Mouse (Mus musculus) telencephalon, adult 2 months (tissue): Measurements from ENCODE around the gene Btbd35f4.
"Not testable (repeated sequence)": the region's sequence is repeated elsewhere in the genome, so short reads cannot be mapped to it uniquely, and the experiment has no call there.

Experiments used
- DNase-seq: peaks from one replicate; pipeline ENCODE4 v3.0.0-alpha.2; 2011; ENCODE audit warnings: low read depth, low spot score

Btbd35f4 gene

GRCm38 (mm10) chrX:4800196-4800595 is at the start of gene Btbd35f4:
Gene Btbd35f4, plus strand, starts transcription at chrX:4800496.
- DNase-seq: not testable (repeated sequence)

GRCm38 (mm10) chrX:4840016-4840415 is 39.7 kb downstream of the Btbd35f4 start:
- not testable (repeated sequence) for DNase-seq
